Mouse (Mus musculus): ENCODE results near the gene Nptx1.

DNA sequence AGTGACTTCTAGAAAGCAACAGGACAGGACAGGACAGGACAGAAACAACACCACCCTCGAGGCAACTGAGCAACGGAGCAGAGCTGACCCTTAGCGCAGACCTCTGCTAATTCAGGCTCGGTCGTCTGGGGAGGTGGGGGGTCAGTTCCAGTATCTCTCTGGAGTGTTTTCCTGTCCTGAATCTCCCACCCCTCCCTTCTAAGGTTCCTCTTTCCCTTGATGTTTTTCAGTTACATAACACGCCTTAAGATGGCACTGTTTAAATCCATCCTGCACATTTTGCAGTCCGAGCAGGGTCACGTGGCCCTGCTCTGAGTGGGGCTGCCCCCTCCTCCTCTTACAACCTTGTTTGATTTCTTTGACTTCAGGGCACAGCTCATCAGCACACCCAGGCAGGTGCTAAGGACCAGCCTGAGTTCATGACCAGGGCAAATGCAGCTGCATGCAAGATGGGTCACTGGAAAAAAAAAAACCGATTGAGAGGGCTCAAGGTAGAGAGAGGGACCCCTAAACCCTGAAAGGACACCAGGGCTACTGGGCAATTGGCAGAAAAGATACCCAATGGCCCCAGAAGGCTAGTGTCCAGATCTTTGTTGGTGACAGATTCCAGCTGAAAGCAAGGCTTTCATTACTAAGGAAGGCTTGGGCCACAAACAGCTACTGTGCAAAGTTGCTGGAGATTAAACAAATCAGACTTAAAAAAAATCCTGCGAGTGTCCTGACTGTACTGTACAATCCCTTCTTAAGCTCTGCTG, 1.6 kb downstream of the Nptx1 start:
- no peak for TF ChIP-seq POLR2A (IDR thresholded peaks at IDR 0.05; ENCODE audit: insufficient read length, low read depth)
- no peak for TF ChIP-seq E2F4 (IDR thresholded peaks at IDR 0.05; ENCODE audit: insufficient read depth)
- TF ChIP-seq USF1 (IDR thresholded peaks at IDR 0.05; ENCODE audit: low read depth), result peak; percentile 91
- no peak for TF ChIP-seq MAX (IDR thresholded peaks at IDR 0.05; ENCODE audit: low read depth)
- no peak for TF ChIP-seq TCF12 (IDR thresholded peaks at IDR 0.05; ENCODE audit: insufficient read depth, poor library complexity, severe bottlenecking)

Data from myocyte (in vitro differentiated cells).